Mouse (Mus musculus) heart, postnatal 0 days (tissue): ENCODE data around the gene Tpgs1. TPM values are rescaled to one million over a fixed set of nuclear protein-coding genes. Genes with fewer than 3 reads are reported as not detected.
A peak's percentile ranks its signal among the peaks of the same experiment; 100 is the strongest.

Experiments used
- ATAC-seq: fragments of 200-750 bp; cut with Nextera tagmentation; 2 replicates; pipeline ENCODE4 v1.8.0; 2017; ENCODE audit warnings: low read depth, moderate number of reproducible peaks, moderate library complexity; ENCODE audit not compliant: insufficient read depth
- DNase-seq: peaks from one replicate; pipeline ENCODE4 v3.0.0-alpha.2; 2016; ENCODE audit warnings: low spot score
- H3K27ac ChIP-seq: fragments of 300-500 bp; sonication (generic); 2 replicates; pipeline ENCODE4 v1.5.1; 2014; ENCODE audit warnings: low read depth, mild to moderate bottlenecking
- H3K27me3 ChIP-seq: fragments of 300-500 bp; sonication (generic); 2 replicates; pipeline ENCODE4 v1.6.1; 2014; ENCODE audit warnings: low read length, mixed read lengths; ENCODE audit not compliant: control insufficient read depth, insufficient read depth
- H3K36me3 ChIP-seq: fragments of 300-500 bp; sonication (generic); replicated peaks from 2 replicates; pipeline ENCODE4 v1.6.1; 2014; ENCODE audit warnings: low read length, mixed read lengths; ENCODE audit not compliant: control insufficient read depth, insufficient read depth
- H3K4me1 ChIP-seq: fragments of 300-500 bp; sonication (generic); 2 replicates; pipeline ENCODE4 v1.6.1; 2014; ENCODE audit warnings: antibody characterized with exemption; ENCODE audit not compliant: control insufficient read depth, insufficient read depth
- H3K4me2 ChIP-seq: fragments of 300-500 bp; sonication (generic); 2 replicates; pipeline ENCODE4 v1.6.1; 2014; ENCODE audit warnings: low read depth, mild to moderate bottlenecking, low read length, moderate library complexity
- H3K4me3 ChIP-seq: fragments of 300-500 bp; sonication (generic); 2 replicates; pipeline ENCODE4 v1.5.1; 2014; ENCODE audit warnings: low read depth, low read length
- H3K9ac ChIP-seq: fragments of 300-500 bp; sonication (generic); replicated peaks from 2 replicates; pipeline ENCODE4 v1.6.1; 2014; ENCODE audit warnings: low read depth, low read length, mixed read lengths
- H3K9me3 ChIP-seq: fragments of 300-500 bp; sonication (generic); replicated peaks from 2 replicates; pipeline ENCODE4 v1.6.1; 2016; ENCODE audit warnings: low read length; ENCODE audit not compliant: control insufficient read depth
- CTCF ChIP-seq: IDR thresholded peaks from 2 replicates; pipeline ENCODE4 v1.5.1; 2016; ENCODE audit warnings: antibody characterized with exemption, control low read depth, low read depth
- EP300 ChIP-seq: IDR thresholded peaks from 2 replicates; pipeline ENCODE4 v1.6.1; 2016; ENCODE audit warnings: antibody characterized with exemption, low read depth
- WGBS: fragments of 180-500 bp; shearing (Covaris S2); extraction: QIAGEN DNeasy Blood & Tissue Kit; methylation state at CpG from one replicate; pipeline ENCODE4 v1.1.7; 2014; 5-methylcytosine and 5-hydroxymethylcytosine counted together
- polyA plus RNA-seq: library from polyadenylated mRNA; unstranded; fragments of >200 nt; fragmentation: Nextera tagmentation; extraction: Ambion mirVana; gene quantifications from 2 replicates; pipeline ENCODE4 v1.2.1, GENCODE M21; 2015
- total RNA-seq: library from RNA; depleted of rRNA; stranded (reverse); fragments of >200 nt; gene quantifications from 2 replicates; pipeline ENCODE4 v1.2.3, GENCODE M21; 2014; ENCODE audit warnings: low replicate concordance; rRNA removed

Tpgs1 gene
- total and polyA plus RNA-seq, 2 experiments from 2014 or later = 19.7 to 43.6 TPM

GRCm38 (mm10) chr10:79723692-79724091 is 54.5 kb downstream of the Tpgs1 start:
- peak; percentile 69 for ATAC-seq
- no peak for DNase-seq
- Histone ChIP-seq H3K36me3 (no peaks in the 10 kb centered on the region), H3K9me3 (no peaks in the 10 kb centered on the region), H3K4me3 (no peak overlapping the region), H3K9ac (no peak overlapping the region), H3K27ac (no peak overlapping the region), H3K27me3 (peaks cover 10% of the 10 kb centered on the region; the same call in 1 of the 2 replicates), H3K4me1 (peaks cover 12% of the 10 kb centered on the region; the same call in 1 of the 2 replicates), H3K4me2 (no peak overlapping the region)
- TF ChIP-seq CTCF (no peak), EP300 (no peak)
- 48% methylated on average over 7 of the region's 7 CpGs for WGBS

Other genes with a start within 250 kb of the Tpgs1 start
- gene Vmn2r83, start 200.6 kb upstream of the Tpgs1 start, total RNA-seq = not detected in 2 replicates
- gene Vmn2r83, start 200.6 kb upstream of the Tpgs1 start, polyA plus RNA-seq = not detected in 2 replicates
- 7.4 and 11.7 TPM in 2 replicates for gene Plpp2, start 135.6 kb upstream of the Tpgs1 start, total RNA-seq
- gene Plpp2, start 135.6 kb upstream of the Tpgs1 start, polyA plus RNA-seq = 5.0 and 5.1 TPM in 2 replicates
- gene Mier2, start 114.2 kb upstream of the Tpgs1 start, total RNA-seq = 32.7 and 47.8 TPM in 2 replicates
- gene Mier2, start 114.2 kb upstream of the Tpgs1 start, polyA plus RNA-seq = 11.8 and 12.0 TPM in 2 replicates
- gene Theg, start 82.0 kb upstream of the Tpgs1 start, total RNA-seq = not detected in 2 replicates
- not detected in 2 replicates for gene Theg, start 82.0 kb upstream of the Tpgs1 start, polyA plus RNA-seq
- not detected in 2 replicates for gene C2cd4c, start 55.3 kb upstream of the Tpgs1 start, total RNA-seq
- not detected in 2 replicates for gene C2cd4c, start 55.3 kb upstream of the Tpgs1 start, polyA plus RNA-seq
- 2.7 and 3.1 TPM in 2 replicates for gene Shc2, start 31.5 kb upstream of the Tpgs1 start, total RNA-seq
- 1.1 and 1.2 TPM in 2 replicates for gene Shc2, start 31.5 kb upstream of the Tpgs1 start, polyA plus RNA-seq
- not detected in 2 replicates for gene Odf3l2, start 23.6 kb upstream of the Tpgs1 start, total RNA-seq
- not detected in 2 replicates for gene Odf3l2, start 23.6 kb upstream of the Tpgs1 start, polyA plus RNA-seq
- not detected in 2 replicates for gene Madcam1, start 4.8 kb upstream of the Tpgs1 start, total RNA-seq
- gene Madcam1, start 4.8 kb upstream of the Tpgs1 start, polyA plus RNA-seq = 1.3 and 1.4 TPM in 2 replicates
- gene Cdc34, start 12.8 kb downstream of the Tpgs1 start, total RNA-seq = 162 and 183 TPM in 2 replicates
- gene Cdc34, start 12.8 kb downstream of the Tpgs1 start, polyA plus RNA-seq = 115 and 120 TPM in 2 replicates
- 2.4 and 2.5 TPM in 2 replicates for gene Gzmm, start 19.7 kb downstream of the Tpgs1 start, total RNA-seq
- gene Gzmm, start 19.7 kb downstream of the Tpgs1 start, polyA plus RNA-seq = 2.1 and 2.8 TPM in 2 replicates
- gene Bsg, start 35.1 kb downstream of the Tpgs1 start, total RNA-seq = 1,449 and 1,606 TPM in 2 replicates
- gene Bsg, start 35.1 kb downstream of the Tpgs1 start, polyA plus RNA-seq = 1,256 and 1,260 TPM in 2 replicates
- gene Hcn2, start 47.3 kb downstream of the Tpgs1 start, total RNA-seq = 3.5 and 5.5 TPM in 2 replicates
- gene Hcn2, start 47.3 kb downstream of the Tpgs1 start, polyA plus RNA-seq = 0.40 and 0.45 TPM in 2 replicates
- 36.9 and 56.2 TPM in 2 replicates for gene Polrmt, start 77.2 kb downstream of the Tpgs1 start, total RNA-seq
- gene Polrmt, start 77.2 kb downstream of the Tpgs1 start, polyA plus RNA-seq = 25.1 and 26.3 TPM in 2 replicates
- gene Fgf22, start 85.7 kb downstream of the Tpgs1 start, total RNA-seq = not detected in 2 replicates
- gene Fgf22, start 85.7 kb downstream of the Tpgs1 start, polyA plus RNA-seq = 0.14 TPM in 1 of 2 replicates, not detected in the other
- gene Rnf126, start 97.6 kb downstream of the Tpgs1 start, total RNA-seq = 38.6 and 67.5 TPM in 2 replicates
- gene Rnf126, start 97.6 kb downstream of the Tpgs1 start, polyA plus RNA-seq = 35.9 and 37.6 TPM in 2 replicates
- 21.4 and 28.0 TPM in 2 replicates for gene Fstl3, start 107.9 kb downstream of the Tpgs1 start, total RNA-seq
- 13.2 and 13.7 TPM in 2 replicates for gene Fstl3, start 107.9 kb downstream of the Tpgs1 start, polyA plus RNA-seq
- 1.3 and 1.4 TPM in 2 replicates for gene Prss57, start 121.6 kb downstream of the Tpgs1 start, total RNA-seq
- not detected in 2 replicates for gene Prss57, start 121.6 kb downstream of the Tpgs1 start, polyA plus RNA-seq
- gene Palm, start 124.2 kb downstream of the Tpgs1 start, total RNA-seq = 31.2 and 52.3 TPM in 2 replicates
- 39.8 and 44.0 TPM in 2 replicates for gene Palm, start 124.2 kb downstream of the Tpgs1 start, polyA plus RNA-seq
- not detected in 2 replicates for gene Misp, start 151.6 kb downstream of the Tpgs1 start, total RNA-seq
- gene Misp, start 151.6 kb downstream of the Tpgs1 start, polyA plus RNA-seq = 0.08 and 0.41 TPM in 2 replicates
- 186 and 196 TPM in 2 replicates for gene Ptbp1, start 185.1 kb downstream of the Tpgs1 start, total RNA-seq
- gene Ptbp1, start 185.1 kb downstream of the Tpgs1 start, polyA plus RNA-seq = 39.8 and 40.4 TPM in 2 replicates
- not detected in 2 replicates for gene Prtn3, start 205.1 kb downstream of the Tpgs1 start, total RNA-seq
- 0.70 and 0.74 TPM in 2 replicates for gene Prtn3, start 205.1 kb downstream of the Tpgs1 start, polyA plus RNA-seq
- gene Plppr3, start 205.3 kb downstream of the Tpgs1 start, total RNA-seq = 3.2 and 5.9 TPM in 2 replicates
- 2.5 and 3.0 TPM in 2 replicates for gene Plppr3, start 205.3 kb downstream of the Tpgs1 start, polyA plus RNA-seq
- not detected in 2 replicates for gene Elane, start 216.9 kb downstream of the Tpgs1 start, total RNA-seq
- gene Elane, start 216.9 kb downstream of the Tpgs1 start, polyA plus RNA-seq = not detected in 2 replicates
- gene Cfd, start 221.5 kb downstream of the Tpgs1 start, total RNA-seq = 0.19 TPM in 1 of 2 replicates, not detected in the other
- 0.22 TPM in 1 of 2 replicates, not detected in the other for gene Cfd, start 221.5 kb downstream of the Tpgs1 start, polyA plus RNA-seq
- 64.7 and 77.6 TPM in 2 replicates for gene Med16, start 239.6 kb downstream of the Tpgs1 start, total RNA-seq
- gene Med16, start 239.6 kb downstream of the Tpgs1 start, polyA plus RNA-seq = 30.9 and 36.2 TPM in 2 replicates
- not detected in 2 replicates for gene Gm26602, start 241.5 kb downstream of the Tpgs1 start, total RNA-seq
- 4.0 and 6.0 TPM in 2 replicates for gene Gm26602, start 241.5 kb downstream of the Tpgs1 start, polyA plus RNA-seq
- not detected in 2 replicates for gene Kiss1r, start 247.6 kb downstream of the Tpgs1 start, total RNA-seq
- 0.45 and 0.57 TPM in 2 replicates for gene Kiss1r, start 247.6 kb downstream of the Tpgs1 start, polyA plus RNA-seq